Mouse (Mus musculus) layer of hippocampus, adult 11-12 months (tissue): ENCODE results near the gene Mon1a.

Experiments used
- DNase-seq: peaks from one replicate; pipeline ENCODE4 v3.0.0; 2022; ENCODE audit warnings: low spot score

Mon1a gene

DNA sequence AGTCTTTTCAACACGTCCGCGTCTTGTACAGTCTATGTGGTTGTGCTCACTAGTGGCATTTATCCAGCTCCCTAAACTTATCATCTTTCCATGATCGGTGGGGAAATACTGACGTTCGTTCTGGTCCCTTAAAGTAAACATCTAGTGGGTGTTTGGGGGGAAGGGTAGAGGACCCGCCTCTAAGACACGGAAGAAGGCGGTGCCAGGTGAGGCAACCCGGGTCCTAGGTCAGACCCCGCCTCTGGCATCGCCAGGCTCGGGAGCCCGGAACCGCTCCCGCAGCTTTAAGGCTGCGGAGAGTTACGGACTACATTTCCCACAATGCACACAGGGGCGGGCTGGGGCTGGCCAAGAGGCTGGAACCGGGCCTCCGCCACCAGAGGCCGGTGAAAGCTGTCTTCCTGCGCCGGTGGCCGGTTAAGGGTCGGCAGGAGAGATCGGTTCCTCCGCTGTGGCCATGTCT is at the start of gene Mon1a:
Gene Mon1a (plus strand): TSS at position 348 of the 463 bp plus-strand sequence.
- DNase-seq: peak; percentile 89

DNA sequence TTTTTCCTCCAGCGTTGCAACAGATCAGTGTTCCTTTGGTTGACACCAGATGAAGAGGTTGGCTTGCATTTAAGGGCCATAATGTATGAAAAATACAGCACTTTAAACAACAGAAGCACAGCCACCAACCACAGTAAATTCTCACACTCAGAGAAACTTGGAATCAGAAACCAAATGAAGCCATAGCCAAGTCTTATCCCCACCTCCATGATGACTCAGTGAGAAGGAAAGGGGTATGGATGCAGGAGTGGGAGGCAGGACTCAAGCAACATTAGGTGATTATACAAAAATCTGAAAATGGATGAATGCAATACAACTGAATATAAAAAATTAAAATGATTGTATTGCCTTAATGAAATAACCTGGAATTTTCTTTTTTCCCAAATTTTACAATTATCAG is 49.1 kb upstream of the Mon1a start:
- DNase-seq: no peak

DNA sequence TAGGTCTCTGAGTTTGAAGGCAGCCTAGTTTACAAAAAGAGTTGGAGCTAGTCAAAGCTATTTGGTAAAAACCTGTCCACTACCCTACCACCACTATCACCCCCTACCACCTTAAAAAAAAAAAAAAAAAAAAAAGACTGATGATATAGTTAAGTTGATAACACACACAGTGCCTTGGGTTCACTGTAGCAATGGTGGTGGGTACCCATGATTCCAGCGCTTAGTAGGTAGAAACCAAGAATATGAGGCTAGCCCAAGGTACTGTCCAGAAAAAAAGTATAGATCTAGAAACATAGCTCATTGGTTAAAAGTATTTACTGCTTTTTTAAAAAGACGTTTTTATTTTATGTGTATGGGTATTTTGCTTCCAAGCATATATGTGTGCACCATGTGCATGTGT is 45.2 kb upstream of the Mon1a start:
- no peak for DNase-seq

DNA sequence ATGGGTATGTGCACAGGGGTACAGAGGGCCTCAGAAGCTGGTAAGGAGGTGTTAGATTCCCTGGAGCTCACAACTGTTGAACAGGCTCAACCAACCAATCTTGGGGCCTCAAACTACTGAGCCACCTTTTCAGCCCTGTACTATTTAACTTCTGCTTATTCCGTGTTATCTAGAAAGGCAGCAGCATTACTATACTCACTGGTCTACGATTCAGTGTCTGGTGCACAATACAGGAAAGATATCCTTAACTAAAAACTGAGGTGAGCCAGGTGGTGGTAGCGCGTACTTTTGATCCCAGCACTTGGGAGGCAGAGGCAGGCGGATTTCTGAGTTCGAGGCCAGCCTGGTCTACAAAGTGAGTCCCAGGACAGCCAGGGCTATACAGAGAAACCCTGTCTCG is 39.0 kb upstream of the Mon1a start:
- no peak for DNase-seq

DNA sequence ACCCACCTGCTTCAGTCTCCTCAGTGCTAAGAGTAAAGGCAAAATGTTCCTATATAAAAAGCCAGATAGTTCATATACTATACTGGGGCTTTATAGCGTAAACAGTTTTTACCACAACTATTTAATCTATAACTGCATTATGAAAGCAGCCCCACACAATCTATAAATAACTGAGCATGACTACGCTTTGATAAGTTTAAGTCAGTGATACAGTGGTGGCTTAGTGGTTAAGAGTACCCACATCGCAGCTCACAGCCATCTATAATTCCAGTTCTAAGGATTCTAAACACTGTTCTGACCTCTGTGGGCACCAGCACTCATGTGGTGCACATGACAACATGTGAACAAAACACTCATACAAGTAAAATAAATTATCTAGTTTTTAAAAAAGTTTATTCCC is 29.6 kb upstream of the Mon1a start:
- no peak for DNase-seq

DNA sequence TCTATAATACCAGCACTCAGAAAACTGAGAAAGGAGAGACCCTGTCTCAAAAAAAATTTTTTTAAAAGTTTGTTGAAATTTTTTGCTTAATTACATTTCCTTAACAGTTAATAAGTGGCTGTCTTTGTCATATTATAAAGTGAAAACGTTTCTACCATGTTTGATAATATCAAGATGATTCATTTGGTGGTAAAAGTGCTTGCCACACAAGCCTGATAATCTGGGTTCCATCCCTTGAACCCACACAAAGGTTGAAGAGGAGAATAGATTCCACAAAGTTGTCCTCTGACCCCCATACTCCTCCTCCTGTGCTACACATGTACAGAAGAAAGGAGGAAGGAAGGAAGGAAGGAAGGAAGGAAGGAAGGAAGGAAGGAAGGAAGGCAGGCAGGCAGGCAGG is 23.5 kb upstream of the Mon1a start:
- DNase-seq: no peak

DNA sequence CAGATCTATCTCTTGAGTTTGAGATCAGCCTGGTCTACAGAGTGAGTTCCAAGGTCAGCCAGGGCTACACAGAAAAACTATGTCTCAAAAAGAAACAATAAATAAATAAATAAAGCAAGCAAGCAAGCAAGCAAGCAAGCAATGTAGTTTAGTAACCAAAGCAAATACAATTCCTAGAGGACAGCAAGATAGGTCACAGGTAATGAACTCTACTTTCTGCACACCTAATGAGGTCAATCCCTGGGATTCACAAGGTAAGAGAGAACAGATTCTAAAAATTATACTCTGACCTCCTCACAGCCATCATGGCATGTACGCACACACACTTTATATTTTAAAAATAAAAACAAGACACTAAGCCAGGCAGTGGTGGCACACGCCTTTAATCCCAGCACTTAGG is 21.9 kb upstream of the Mon1a start:
- no peak for DNase-seq

DNA sequence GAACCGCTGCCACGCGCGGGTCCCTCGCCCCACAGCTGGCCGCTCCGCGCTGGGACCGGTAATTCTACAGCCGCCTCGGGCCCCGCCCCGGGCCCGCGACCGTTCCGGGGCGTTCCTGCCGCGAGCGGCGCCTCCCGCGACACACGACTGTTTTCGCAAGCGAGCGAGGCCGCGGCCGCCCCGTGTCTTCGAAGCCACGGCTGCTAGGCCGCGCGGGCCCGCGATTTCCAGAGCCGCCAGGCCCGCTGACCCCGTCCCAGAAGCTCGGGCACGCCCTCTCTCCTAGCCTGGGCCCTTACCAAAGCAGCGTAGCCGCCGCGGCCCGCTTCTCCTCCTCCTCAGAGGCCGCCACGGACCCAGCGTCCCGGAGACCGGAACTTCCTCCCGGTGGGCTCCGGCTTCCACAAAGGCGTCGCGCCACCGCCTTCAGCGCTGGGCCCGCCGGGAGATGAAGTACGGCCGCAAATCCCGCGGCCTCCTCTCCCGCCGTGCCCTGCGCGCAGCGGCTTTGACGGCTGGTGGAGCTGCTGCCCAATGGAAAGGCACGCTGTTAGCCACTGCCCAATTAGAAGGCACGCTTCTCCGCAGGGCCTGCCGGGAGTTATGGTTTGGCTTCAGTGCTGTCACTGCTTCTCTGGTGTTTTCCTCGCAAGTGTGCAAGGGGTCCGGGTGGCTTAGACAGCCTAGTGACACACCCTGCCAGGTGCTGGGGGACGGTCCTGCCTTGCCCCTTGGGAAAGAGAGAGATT is 15.4 kb upstream of the Mon1a start:
- DNase-seq: peak; percentile 96

DNA sequence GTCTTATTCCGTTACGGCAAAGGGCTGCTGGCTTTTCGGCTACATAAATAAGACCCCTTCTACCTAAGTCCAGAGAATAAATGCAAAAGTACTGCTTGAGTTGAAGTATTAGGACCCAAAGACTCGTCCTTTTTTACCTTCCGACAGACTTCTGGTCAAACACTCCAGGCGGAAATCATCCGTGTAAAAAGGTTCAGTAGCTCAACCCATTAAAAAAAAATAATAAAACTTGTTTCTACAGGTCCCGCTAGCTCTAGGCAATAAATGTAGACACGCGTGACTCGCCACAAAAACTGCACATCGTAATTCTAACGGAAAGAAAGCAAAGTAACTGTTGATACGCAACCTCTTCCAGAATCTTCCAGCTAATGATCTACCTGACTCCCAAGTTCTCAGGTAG is 14.8 kb upstream of the Mon1a start, which contains the start of gene Rbm6:
Gene Rbm6 (minus strand): TSS at position 101 of the 400 bp plus-strand sequence.
- DNase-seq: no peak

DNA sequence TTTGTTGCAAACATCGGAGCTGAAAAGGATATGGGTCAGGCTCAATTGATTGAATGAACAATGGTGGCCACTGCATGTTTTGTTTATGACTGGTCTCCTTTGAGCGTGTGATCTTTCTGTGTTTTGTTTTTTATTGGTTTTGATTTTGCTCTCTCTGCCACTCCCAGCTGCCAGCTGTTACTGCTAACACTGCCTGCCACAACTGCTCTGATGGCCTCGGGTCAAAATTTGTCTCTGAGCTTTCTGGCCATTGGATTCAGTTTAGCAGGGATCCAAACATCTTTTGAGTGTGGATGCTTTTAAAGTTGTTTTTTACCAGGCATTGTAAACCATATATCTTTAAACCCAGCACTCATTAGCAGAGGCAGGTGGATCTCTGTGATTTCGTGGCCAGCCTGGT is 7.5 kb upstream of the Mon1a start:
- no peak for DNase-seq

DNA sequence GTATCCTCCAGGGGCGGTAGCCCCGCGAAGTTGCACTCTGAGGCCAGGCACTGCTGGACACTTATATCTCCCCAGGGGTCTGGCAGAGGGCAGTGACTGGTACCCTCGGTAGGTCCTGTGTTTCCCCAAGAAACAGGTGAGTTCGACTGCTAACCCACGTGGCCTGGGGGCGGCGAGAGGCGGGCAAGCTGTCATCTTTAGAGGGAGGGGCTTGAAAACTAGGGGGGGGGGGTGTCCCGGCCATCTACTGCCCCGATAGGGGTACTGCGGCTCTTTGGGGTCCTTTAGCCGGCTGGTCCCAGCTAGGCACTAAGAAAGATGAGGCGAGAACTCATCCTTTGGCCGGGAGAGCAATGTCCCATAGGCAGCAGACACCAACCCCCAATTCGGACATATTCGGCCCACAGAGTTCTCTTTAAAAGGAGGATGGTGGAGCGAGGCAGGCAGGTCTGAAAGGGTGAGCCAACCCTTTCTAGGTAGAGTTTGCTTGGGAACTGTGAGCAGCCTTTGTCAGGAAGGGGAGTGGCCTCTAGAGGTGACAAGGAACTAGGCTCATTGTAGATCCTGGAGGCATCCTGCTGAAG is 408 bp downstream of the Mon1a start:
- no peak for DNase-seq

DNA sequence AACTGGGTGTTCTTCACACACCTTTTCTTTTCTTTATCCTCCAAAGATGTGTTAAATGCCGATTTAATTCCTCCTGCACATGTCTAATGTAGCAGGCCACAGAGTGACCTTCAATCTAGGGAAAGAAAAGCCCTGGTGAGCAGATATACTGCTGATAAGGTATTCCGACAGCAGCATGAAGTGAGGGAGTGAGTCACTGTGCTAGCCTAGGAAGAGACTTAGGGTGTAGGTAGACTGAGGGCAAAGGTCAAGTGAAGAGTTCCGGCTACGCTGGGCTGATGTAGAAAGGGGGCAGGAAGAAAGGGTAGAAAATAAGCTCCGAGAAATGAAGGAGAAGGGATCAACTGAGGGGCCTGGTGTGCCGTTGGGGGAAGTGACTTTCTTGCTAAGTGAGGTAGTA is 2.3 kb downstream of the Mon1a start:
- DNase-seq: no peak

DNA sequence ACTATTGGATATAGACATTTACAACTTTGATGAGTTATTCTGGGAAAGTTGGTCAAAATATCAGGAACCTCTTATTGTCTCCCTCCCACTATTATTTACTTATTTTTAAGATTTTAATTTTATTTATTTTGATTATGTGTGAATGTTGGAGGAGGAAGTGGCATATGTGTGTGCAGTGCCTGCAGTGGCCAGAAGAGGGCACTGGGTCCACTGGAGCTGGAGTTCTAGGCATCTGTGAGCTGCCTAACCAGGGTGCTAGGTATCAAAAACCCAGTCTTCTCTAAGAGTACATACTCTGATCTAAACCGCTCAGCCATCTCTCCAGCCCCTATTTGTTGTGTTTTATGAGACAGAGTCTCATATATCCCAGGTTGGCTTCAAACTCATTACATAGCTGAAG is 3.1 kb downstream of the Mon1a start:
- DNase-seq: no peak

DNA sequence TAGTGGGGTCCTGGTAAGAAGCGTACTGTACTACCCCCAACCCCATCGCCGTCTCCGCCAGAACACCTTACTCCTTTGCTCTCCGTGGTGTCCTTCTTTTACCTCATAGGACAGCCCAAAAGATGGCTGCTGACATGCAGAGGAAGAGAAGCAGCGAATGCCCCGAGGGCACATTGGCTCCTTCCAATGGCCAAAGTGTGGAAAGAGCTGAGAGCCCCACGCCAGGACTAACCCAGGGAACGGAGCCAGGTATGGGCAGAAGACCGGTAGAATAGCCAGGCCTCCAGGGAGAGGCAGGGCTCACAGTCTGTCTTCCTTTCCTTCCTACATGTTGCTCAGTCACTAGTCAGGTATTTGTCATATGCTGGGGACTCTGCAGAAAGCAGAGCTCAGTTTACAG is 10.6 kb downstream of the Mon1a start:
- DNase-seq: no peak

DNA sequence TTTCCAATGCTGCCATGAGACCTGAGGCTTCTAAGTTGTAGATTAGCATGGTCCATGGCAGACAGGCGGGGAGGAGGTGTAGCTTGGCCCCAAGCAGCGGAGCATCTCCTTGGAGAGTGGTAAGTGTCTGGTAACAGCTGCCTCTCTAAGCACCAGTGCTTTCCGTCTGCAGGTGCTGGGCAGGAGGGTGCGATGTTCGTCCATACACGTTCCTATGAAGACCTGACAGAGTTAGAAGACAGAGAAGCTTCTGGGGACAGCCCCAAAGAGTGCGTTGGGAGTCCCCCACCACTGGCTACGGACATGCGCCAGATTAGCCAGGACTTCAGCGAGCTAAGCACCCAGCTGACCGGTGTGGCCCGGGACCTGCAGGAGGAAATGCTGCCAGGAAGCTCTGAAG is 11.9 kb downstream of the Mon1a start:
- no peak for DNase-seq

DNA sequence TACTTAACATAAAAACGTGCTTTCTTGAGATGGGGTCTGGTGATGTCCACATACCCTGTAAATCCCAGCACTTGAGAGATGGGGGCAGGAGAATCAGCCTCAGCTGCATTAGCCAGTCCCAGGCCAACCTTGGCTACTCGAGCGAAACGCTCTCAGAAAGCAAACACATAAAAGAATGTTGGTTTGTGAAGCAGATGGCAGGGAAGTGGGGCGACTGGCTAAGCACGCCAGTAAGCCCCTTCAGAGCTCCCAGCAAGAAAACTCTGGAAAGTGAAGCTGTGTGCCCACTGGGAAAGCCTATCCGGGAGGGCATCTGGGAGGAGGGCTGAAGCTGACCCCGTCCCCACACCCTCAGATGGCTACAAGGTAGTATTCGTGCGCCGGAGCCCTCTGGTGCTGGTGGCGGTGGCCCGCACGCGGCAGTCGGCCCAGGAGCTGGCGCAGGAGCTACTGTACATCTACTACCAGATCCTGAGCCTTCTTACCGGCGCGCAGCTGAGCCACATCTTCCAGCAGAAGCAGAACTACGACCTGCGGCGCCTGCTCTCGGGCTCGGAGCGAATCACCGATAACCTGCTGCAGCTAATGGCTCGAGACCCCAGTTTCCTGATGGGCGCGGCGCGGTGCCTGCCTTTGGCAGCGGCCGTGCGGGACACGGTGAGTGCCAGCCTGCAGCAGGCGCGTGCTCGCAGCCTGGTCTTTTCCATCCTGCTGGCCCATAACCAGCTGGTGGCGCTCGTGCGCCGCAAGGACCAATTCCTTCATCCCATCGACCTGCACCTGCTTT is 13.1 kb downstream of the Mon1a start:
- peak; percentile 81 for DNase-seq

DNA sequence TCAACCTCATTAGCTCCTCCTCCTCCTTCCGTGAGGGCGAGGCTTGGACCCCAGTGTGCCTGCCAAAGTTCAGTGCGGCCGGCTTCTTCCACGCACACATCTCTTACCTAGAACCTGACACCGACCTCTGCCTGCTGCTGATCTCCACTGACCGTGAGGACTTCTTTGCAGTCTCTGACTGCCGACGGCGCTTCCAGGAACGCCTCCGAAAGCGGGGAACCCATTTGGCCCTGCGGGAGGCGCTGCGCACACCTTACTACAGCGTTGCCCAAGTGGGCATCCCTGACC is 13.6 kb downstream of the Mon1a start:
- DNase-seq: no peak

DNA sequence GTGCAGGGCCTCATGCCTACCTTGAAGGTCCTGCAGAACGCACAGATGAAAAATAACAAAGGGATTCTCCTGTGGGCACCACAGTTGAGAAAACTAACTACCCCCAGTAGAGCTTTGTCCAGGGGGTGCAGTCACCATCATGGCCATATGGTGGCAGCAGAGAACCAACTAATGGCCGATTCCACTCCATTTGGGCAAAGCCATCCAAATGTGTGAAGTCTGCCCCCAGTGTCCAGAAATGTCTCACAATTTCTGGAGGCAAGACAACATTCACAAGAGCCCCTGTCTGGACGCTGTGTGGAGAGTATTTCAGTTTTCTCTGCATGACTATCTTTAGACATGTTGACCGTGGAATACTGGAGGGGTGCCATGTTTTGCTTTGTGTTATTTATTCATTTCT is 16.8 kb downstream of the Mon1a start:
- peak; percentile 90 for DNase-seq

DNA sequence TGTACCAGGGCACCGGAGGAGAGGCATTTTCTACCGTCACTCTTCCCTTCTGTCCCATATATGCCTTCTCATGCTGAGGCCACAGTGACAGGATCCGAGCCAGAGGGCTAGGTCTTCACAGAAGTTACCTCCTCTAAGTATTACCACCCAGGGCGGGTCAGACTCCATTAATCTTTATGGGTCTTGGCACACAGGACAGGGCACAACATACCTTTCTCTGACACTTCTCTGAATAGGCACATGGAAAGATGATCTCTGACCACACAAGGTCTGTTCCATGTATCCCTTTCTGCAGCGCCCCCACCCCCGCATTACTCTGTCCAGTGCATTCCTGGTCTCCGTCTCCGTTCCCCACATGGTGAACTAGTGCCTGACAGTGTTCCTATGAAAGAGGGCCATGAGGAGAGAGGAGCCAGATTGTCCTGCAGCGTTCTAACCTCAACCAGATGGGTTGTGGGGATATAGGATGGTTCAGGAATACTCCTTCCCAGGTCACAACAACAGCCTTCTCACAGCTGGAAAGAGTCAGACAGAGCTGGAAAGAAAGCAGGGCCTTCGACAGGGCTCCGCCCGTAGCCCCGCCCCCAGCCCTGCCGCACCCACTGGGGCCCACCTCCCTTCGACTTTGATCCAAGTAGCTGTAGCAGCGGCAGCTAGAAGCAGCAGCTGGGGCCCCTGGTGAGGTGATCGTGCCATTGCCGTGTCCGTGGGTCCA is 18.5 kb downstream of the Mon1a start, which contains the start of gene Mst1r:
Gene Mst1r (plus strand): TSS at position 622 of the 715 bp plus-strand sequence.
- DNase-seq: no peak

DNA sequence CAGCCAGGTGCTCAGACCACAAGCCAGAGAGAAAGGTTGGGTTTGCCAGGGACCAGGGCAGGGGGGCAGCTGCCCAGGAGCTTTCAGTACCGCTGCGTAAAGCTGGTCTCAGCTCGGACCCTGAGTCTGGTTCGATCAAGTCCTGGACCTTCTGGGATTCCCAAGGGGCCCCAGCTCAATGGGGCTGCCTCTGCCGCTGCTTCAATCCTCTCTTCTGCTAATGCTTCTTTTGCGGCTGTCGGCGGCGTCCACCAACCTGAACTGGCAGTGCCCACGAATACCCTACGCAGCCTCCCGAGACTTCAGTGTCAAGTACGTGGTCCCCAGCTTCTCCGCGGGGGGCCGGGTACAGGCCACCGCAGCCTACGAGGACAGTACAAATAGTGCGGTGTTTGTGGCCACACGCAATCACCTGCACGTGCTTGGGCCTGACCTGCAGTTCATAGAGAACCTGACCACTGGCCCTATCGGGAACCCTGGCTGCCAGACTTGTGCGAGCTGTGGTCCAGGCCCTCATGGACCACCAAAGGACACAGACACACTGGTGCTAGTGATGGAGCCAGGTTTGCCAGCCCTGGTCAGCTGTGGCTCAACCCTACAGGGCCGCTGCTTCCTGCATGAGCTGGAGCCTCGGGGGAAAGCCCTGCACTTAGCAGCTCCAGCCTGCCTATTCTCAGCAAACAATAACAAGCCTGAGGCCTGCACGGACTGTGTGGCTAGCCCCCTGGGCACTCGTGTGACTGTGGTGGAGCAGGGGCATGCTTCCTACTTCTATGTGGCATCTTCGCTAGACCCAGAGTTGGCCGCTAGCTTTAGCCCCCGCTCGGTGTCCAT is 19.2 kb downstream of the Mon1a start:
- DNase-seq: no peak

DNA sequence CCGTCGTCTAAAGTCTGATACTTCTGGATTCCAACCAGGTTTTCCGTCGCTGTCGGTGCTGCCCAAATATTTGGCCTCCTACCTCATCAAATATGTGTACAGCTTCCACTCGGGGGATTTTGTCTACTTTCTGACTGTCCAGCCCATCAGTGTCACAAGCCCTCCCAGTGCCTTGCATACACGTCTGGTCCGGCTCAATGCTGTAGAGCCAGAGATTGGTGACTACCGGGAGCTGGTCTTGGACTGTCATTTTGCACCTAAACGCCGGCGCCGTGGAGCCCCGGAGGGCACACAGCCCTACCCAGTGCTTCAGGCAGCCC is 19.8 kb downstream of the Mon1a start:
- no peak for DNase-seq
